Mouse (Mus musculus) olfactory bulb, adult 2 months (tissue): ENCODE measurements at regions not wholly inside any gene's neighbourhood (a gene's known extent, or its start where the extent isn't known, plus 50 kb on each side); places are given as distances from the start of the nearest gene placed in this dataset.

Experiments
- CTCF ChIP-seq: fragments of 200-500 bp; IDR thresholded peaks from 2 replicates; pipeline ENCODE4 v1.5.1; 2012; ENCODE audit warnings: low read depth, mild to moderate bottlenecking, low read length, moderate library complexity; ENCODE audit not compliant: insufficient read depth
- POLR2A ChIP-seq: fragments of 200-500 bp; IDR thresholded peaks from 2 replicates; pipeline ENCODE4 v1.6.1; 2012; ENCODE audit warnings: mild to moderate bottlenecking, low read depth, low read length, moderate library complexity; ENCODE audit not compliant: insufficient read depth

GRCm38 (mm10) chr4:87294538-87294937 is 64.3 kb upstream of the Slc24a2 start:
- TF ChIP-seq CTCF (no peak), POLR2A (no peak)
